Mouse (Mus musculus): ENCODE results near the gene Dnajb2.

DNA sequence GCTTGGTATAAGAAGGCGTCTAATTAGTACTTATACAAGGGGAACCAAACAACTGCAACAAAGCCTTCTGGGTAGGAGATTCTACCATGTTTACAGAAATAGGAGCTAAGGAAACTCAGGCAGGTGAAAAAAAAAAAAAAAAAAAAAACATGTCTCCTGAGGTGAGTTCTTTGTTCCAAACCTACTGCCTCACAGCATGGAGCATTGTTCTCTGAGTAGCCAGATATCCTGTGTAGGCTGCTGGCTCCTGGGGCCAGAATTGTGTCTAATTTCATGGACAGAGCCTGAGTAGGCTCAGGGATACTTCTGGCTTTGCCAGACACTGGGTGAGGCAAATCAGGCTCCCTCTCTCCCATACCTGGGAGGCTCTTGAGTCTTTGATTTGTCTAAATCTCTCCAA lies 8.6 kb upstream of the Dnajb2 start:
- TF ChIP-seq CTCF (IDR thresholded peaks at IDR 0.05; ENCODE audit: insufficient read depth, low read length) (no peak), POLR2A (IDR thresholded peaks at IDR 0.05; ENCODE audit: borderline replicate concordance, extremely low read depth, low read depth, low read length) (no peak)

Data from lung, adult 2 months (tissue).